Mouse (Mus musculus) neutrophil, adult 65 days (primary cell): Measurements from ENCODE around the gene Zfp330. TPM values are rescaled to one million over a fixed set of nuclear protein-coding genes. Genes with fewer than 3 reads are reported as not detected.

Source experiments
- total RNA-seq: library from RNA; stranded (reverse); gene quantifications from 2 replicates; pipeline ENCODE4 v1.2.4, GENCODE M21; 2023

Gene Zfp330
- total RNA-seq: 43.3 and 58.2 TPM in 2 replicates

DNA sequence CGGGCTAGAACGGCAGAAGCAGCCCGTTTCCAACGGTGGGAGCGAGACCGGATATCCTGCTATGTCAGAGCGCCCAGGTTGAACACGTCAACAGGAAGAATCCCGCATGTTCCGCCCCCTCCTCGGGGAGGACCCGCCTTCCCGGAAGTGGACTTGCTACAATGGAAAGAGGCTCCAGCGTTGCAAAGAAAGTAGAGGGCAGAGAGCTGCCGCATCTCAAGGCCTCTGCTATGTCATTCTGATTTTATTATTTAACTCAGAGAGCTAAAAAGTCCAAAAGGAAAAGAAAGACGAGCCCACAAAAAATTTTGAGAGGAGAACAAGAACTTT lies at the start of gene Zfp330:
Gene Zfp330, minus strand, starts transcription at position 68 of the 330 bp plus-strand sequence.

Other genes with a start within 250 kb of the Zfp330 start
- 0.68 and 0.82 TPM in 2 replicates for gene Rnf150, start 89.2 kb upstream of the Zfp330 start, total RNA-seq